Mouse (Mus musculus) effector memory CD4-positive, alpha-beta T cell, adult 7 months (primary cell): ENCODE results near the gene Olfr525. TPM values are rescaled to one million over a fixed set of nuclear protein-coding genes. Genes with fewer than 3 reads are reported as not detected.

Experiments
- polyA plus RNA-seq: library from polyadenylated mRNA; unstranded; fragments of 100-300 nt; shearing (Covaris generic); gene quantifications from one replicate; pipeline ENCODE4 v1.2.1, GENCODE M21; 2017

Gene Olfr525
- 0.32 TPM for polyA plus RNA-seq

GRCm38 (mm10) chr7:140320558-140320957 is at the start of gene Olfr525:
TSS of gene Olfr525 (plus strand) at chr7:140320858.

GRCm38 (mm10) chr7:140333717-140334116 is 13.1 kb downstream of the Olfr525 start, which contains the start of gene Olfr527:
TSS of gene Olfr527 (plus strand) at chr7:140334017.

GRCm38 (mm10) chr7:140361571-140361970 is 40.9 kb downstream of the Olfr525 start, which contains the start of gene Olfr60:
TSS of gene Olfr60 (minus strand) at chr7:140361671.

GRCm38 (mm10) chr7:140376231-140376630 is 55.6 kb downstream of the Olfr525 start, which contains the start of gene Olfr530:
TSS of gene Olfr530 (minus strand) at chr7:140376331.

Other genes starting within 250 kb of the Olfr525 start
- gene Caly, start 238.3 kb upstream of the Olfr525 start, polyA plus RNA-seq = not detected
- gene Prap1, start 227.5 kb upstream of the Olfr525 start, polyA plus RNA-seq = not detected
- 6.1 TPM for gene Fuom, start 218.4 kb upstream of the Olfr525 start, polyA plus RNA-seq
- 1.3 TPM for gene Paox, start 205.1 kb upstream of the Olfr525 start, polyA plus RNA-seq
- 28.5 TPM for gene Echs1, start 204.4 kb upstream of the Olfr525 start, polyA plus RNA-seq
- gene Mtg1, start 183.3 kb upstream of the Olfr525 start, polyA plus RNA-seq = 23.1 TPM
- gene Sprn, start 166.0 kb upstream of the Olfr525 start, polyA plus RNA-seq = not detected
- 0.13 TPM for gene Olfr522, start 156.1 kb upstream of the Olfr525 start, polyA plus RNA-seq
- gene Olfr523, start 147.6 kb upstream of the Olfr525 start, polyA plus RNA-seq = not detected
- 1.0 TPM for gene Olfr524, start 114.9 kb upstream of the Olfr525 start, polyA plus RNA-seq
- 2.2 TPM for gene Cd163l1, start 102.6 kb upstream of the Olfr525 start, polyA plus RNA-seq
- gene 5830411N06Rik, start 73.6 kb upstream of the Olfr525 start, polyA plus RNA-seq = 18.7 TPM
- not detected for gene Olfr527, start 13.2 kb downstream of the Olfr525 start, polyA plus RNA-seq
- not detected for gene Olfr60, start 40.8 kb downstream of the Olfr525 start, polyA plus RNA-seq
- 1.5 TPM for gene Olfr530, start 55.5 kb downstream of the Olfr525 start, polyA plus RNA-seq
- not detected for gene Olfr531, start 82.1 kb downstream of the Olfr525 start, polyA plus RNA-seq
- 0.10 TPM for gene Olfr532, start 100.8 kb downstream of the Olfr525 start, polyA plus RNA-seq
- gene Olfr533, start 142.5 kb downstream of the Olfr525 start, polyA plus RNA-seq = not detected
- not detected for gene Olfr535, start 163.4 kb downstream of the Olfr525 start, polyA plus RNA-seq
- not detected for gene Olfr536, start 186.5 kb downstream of the Olfr525 start, polyA plus RNA-seq
- not detected for gene Olfr538, start 247.0 kb downstream of the Olfr525 start, polyA plus RNA-seq